Mouse (Mus musculus): ENCODE measurements around the gene Ivd.

The Ivd gene

DNA sequence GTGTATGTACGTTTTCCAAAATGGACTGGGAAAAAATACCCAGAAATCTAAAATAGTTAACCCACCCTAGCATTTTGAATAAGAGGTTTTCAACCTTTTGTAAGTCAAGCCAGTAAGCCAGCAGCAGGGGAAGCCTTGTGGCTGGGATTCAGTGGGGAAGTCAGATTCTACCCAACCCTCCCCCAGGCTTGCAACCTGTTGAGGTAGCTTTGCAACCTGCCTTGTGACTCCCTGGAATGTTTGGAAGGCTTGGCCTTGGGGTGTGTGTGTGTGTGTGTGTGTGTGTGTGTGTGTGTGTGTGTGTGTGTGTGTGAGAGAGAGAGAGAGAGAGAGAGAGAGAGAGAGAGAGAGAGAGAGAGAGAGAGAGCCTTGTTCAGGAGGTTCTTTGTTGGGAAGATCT, 47.4 kb downstream of the Ivd start:
- no peak for DNase-seq (ENCODE audit: low read depth, low spot score)

DNA sequence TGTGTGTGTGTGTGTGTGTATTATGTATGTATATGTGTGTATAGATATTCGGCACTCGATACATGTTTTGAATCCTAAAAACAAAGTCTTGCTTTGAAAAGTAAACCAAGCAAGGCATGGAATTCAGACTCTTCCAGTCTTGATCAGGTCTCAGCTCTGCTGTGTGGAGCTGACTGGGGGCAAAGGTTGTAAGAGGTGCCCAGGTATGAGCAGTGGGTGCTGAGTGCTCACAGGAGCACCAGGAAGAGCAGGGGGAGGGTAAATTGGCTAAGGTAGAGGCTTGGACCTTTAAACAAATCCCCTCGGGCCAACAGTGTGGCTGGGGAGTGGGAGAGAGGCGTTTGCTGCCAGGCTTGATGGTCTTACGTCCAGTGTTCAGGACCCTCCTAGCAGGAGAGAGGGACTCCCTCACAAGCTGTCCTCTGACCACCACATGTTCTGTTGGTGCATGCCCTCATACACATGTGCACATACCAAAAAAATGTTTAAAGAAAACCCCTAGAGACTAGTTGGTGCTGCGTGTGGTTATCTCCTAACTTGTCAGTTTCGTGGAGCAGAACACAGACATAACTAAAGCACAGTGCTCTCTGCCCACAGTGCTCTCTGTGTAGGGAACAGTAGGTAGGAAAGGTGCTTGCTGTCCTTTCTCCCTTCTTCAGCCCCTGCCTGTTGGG, 49.0 kb downstream of the Ivd start:
- no peak for DNase-seq (ENCODE audit: low read depth, low spot score)

DNA sequence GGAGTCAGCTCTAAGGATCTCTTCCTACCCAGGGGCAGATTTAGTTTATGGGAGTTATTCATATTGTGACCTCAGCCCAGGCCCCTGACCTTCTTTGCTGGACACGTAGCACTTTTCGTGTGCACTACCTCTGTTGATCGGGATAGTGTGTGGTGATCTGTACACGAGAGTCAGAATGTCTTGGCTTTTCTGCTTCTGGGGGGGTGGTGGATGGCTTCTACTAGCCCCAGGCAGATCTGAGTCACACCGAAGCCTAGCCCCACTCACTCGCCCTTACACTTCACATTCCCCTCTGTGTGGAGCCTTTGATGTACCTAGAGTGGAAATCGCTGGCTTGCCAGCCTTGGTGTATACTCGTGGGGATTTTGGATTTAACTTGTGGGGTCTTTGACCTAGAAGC, 51.0 kb downstream of the Ivd start:
- DNase-seq (ENCODE audit: low read depth, low spot score): no peak

DNA sequence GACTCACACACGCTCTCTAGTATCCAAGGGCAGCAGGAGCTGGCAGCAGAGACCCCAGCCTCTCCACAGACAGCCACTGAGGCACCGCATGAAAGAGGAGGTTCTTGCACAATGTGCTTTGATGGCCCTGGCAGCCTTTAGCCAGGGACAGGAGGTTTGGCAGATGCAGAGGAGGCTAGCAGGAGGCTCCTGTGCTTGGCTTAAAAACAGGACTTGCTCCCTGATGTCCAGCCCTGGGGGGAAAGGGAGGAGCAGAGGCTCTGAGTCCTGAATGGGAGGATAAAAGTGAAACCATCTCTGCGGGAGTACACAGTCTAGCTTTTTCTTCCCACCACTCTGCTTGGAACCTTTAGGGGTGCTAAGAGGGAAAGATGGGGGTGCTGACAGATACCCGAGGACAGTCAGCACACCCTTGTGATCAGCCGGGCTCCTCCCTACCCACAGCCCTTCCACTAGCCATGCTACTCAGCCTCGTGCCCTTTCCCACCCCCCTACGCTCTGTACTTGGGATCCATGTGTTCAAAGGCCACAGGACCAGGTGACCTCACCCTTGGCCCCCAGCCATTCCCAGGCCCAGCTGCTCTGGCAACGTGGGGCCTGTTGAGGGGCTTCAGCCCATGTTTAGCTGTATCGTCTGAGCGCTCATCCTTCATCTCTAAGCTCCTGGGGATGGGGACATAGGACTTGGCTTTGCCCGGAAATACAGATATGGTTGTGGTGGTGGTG, 52.0 kb downstream of the Ivd start:
- no peak for DNase-seq (ENCODE audit: low read depth, low spot score)

GRCm38 (mm10) chr2:118914685-118915084, 52.9 kb downstream of the Ivd start:
- no peak for DNase-seq (ENCODE audit: low read depth, low spot score)

DNA sequence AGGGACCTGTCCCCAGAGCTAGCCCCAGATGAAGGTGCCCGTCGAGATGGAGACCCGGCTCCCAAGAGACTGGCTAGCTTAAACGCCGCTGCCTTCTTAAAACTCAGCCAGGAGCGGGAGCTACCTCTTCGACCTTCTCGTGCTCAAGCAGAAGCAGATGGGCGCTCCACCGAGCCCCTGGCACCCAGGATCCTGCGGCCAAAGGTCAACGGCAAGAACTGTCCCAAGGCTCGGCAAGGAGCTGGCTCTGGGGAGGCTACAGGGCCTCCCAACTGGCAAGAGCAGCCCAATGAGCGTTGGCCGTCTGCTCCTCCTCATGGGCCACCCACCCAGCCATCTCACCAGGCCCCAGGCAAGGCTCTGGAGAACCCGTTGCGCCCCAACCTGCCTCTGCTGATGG, 54.7 kb downstream of the Ivd start:
- DNase-seq (ENCODE audit: low read depth, low spot score): no peak

- no peak for DNase-seq (ENCODE audit: low read depth, low spot score)
Measured at GRCm38 (mm10) chr2:118918543-118918942, 56.8 kb downstream of the Ivd start.

GRCm38 (mm10) chr2:118920428-118920827, 58.7 kb downstream of the Ivd start:
- no peak for DNase-seq (ENCODE audit: low read depth, low spot score)

- DNase-seq (ENCODE audit: low read depth, low spot score): no peak
Measured at GRCm38 (mm10) chr2:118925952-118926351, 64.2 kb downstream of the Ivd start.

- no peak for DNase-seq (ENCODE audit: low read depth, low spot score)
Measured at GRCm38 (mm10) chr2:118926361-118926997, 64.7 kb downstream of the Ivd start, which contains the start of gene Chst14. Gene Chst14, plus strand, starts transcription at chr2:118926496.

DNA sequence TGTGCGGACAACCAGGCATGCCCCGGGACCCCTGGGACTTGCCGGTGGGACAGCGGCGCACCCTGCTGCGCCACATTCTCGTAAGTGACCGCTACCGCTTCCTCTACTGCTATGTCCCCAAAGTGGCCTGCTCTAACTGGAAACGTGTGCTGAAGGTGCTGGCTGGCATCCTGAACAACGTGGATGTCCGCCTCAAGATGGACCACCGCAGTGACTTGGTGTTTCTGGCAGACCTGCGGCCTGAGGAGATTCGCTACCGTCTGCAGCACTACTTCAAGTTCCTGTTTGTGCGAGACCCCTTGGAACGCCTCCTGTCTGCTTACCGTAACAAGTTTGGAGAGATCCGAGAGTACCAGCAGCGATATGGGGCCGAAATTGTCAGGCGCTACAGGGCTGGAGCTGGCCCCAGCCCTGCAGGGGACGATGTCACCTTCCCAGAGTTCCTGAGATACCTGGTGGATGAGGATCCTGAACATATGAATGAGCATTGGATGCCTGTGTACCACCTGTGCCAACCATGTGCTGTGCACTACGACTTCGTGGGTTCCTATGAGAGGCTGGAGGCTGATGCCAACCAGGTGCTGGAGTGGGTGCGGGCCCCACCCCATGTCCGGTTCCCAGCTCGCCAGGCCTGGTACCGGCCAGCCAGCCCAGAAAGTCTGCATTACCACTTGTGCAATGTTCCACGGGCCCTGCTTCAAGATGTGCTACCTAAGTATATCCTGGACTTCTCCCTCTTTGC, 65.4 kb downstream of the Ivd start:
- DNase-seq (ENCODE audit: low read depth, low spot score): no peak
